Mouse (Mus musculus) lung, postnatal 0 days (tissue): ENCODE measurements around the gene Cdk17.

Experiments
- CTCF ChIP-seq: IDR thresholded peaks from 2 replicates; pipeline ENCODE4 v1.5.1; 2016; ENCODE audit warnings: antibody characterized with exemption, mild to moderate bottlenecking
- EP300 ChIP-seq: IDR thresholded peaks from 2 replicates; pipeline ENCODE4 v1.6.1; 2016; ENCODE audit warnings: antibody characterized with exemption, mild to moderate bottlenecking, control low read depth

- TF ChIP-seq EP300 (no peak), CTCF (no peak)
Observed at GRCm38 (mm10) chr10:93265833-93266232, 105.2 kb downstream of the Cdk17 start.
